Mouse (Mus musculus): ENCODE results near the gene Srl. TPM values are rescaled to one million over a fixed set of nuclear protein-coding genes. Genes with fewer than 3 reads are reported as not detected.
"Not testable (repeated sequence)": the region's sequence is repeated elsewhere in the genome, so short reads cannot be mapped to it uniquely, and the experiment has no call there.

The Srl gene
- total and polyA plus RNA-seq, 3 experiments, result 44.6 to 88.8 (median 71.3) TPM

GRCm38 (mm10) chr16:4584438-4584837, 42.8 kb upstream of the Srl start (continued):
- TF ChIP-seq CHD2 (IDR thresholded peaks at IDR 0.05; ENCODE audit: low read length), result no peak
- TF ChIP-seq MAFK (IDR thresholded peaks at IDR 0.05; ENCODE audit: insufficient replicate concordance, low read length), result no peak
- TF ChIP-seq RCOR1 (conservative IDR thresholded peaks at IDR 0.05; ENCODE audit: low read depth, low read length), result no peak

- Histone ChIP-seq H3K27me3 (replicated peaks) (no peaks in the 10 kb centered on the region), H3K4me1 (ENCODE audit: control insufficient read depth in 1 of 2, insufficient read depth in 2 of 2) (peaks cover 20 to 43% of the 10 kb centered on the region in 2 experiments), H3K36me3 (replicated peaks in 1 of 2; ENCODE audit: control insufficient read depth in 1 of 2, insufficient read depth in 1 of 2, low read length in 1 of 2) (no peaks in the 10 kb centered on the region), H3K9ac (ENCODE audit: insufficient read depth, low read depth) (peak overlapping the region; percentile 44), H3K79me2 (replicated peaks; ENCODE audit: control insufficient read depth, extremely low read depth, insufficient read depth, poor library complexity, severe bottlenecking) (no peaks in the 10 kb centered on the region), H3K27ac (ENCODE audit: insufficient read depth, low read depth) (no peak overlapping the region), H3K4me3 (replicated peaks in 1 of 3; ENCODE audit: low read depth in 2 of 3, low read length in 2 of 3, poor library complexity in 1 of 3) (no peak overlapping the region), H3K4me2 (ENCODE audit: insufficient read depth, low read depth, poor library complexity, severe bottlenecking) (peak overlapping the region; percentile 64), H3K9me3 (replicated peaks; ENCODE audit: low read length) (no peaks in the 10 kb centered on the region)
- dilution Hi-C loops (cut with MboI; ENCODE audit: extremely low pct_ligation_motif_present, extremely low pct_unique_long_range_greater_than_20kb, low sequenced_read_pairs) (no loop called here), in situ Hi-C loops (cut with MboI; ENCODE audit: low pct_ligation_motif_present, low pct_unique_long_range_greater_than_20kb, low sequenced_read_pairs) (no loop called here)
- peak; percentile 77 for DNase-seq (ENCODE audit: extremely low read depth)
- TF ChIP-seq BHLHE40 (IDR thresholded peaks at IDR 0.05; ENCODE audit: low read depth, low read length) (0 out of 2 replicates have a peak, but pooled peaks have one; percentile 26), MAZ (IDR thresholded peaks at IDR 0.05; ENCODE audit: low read depth, low read length) (no peak), MAX (IDR thresholded peaks at IDR 0.05; ENCODE audit: low read length) (no peak), IRF4 (IDR thresholded peaks at IDR 0.05; ENCODE audit: low read depth, low read length) (peak; percentile 94), EP300 (IDR thresholded peaks at IDR 0.05; ENCODE audit: low read length) (peak; percentile 92), MYC (IDR thresholded peaks at IDR 0.05; ENCODE audit: low read depth, low read length) (0 out of 2 replicates have a peak, but pooled peaks have one; percentile 56), JUND (conservative IDR thresholded peaks at IDR 0.05; ENCODE audit: low read depth, low read length) (peak; percentile 44; the same call in 1 of the 2 replicates), MEF2A (IDR thresholded peaks at IDR 0.05; ENCODE audit: borderline replicate concordance, low read depth, low read length) (peak; percentile 67; the same call in 1 of the 2 replicates)
Measured at GRCm38 (mm10) chr16:4583807-4584206, 42.2 kb upstream of the Srl start.

DNA sequence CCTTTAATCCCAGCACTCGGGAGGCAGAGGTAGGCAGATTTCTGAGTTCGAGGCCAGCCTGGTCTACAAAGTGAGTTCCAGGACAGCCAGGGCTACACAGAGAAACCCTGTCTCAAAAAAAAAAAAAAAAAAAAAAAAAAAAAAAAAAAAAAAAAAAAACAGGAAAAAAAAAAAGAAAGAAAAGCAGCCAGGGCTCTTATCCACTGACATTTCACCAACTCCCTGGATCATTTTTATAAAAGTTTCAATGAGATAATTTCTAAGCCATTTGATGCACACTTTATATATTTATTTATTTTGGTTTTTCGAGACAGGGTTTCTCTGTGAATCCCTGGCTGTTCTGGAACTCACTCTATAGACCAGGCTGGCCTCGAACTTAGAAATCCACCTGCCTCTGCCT, 39.6 kb upstream of the Srl start:
- H3K36me3 ChIP-seq (replicated peaks in 1 of 2; ENCODE audit: control insufficient read depth in 1 of 2, insufficient read depth in 1 of 2, low read length in 1 of 2); in situ Hi-C loops (cut with MboI; ENCODE audit: low pct_ligation_motif_present, low pct_unique_long_range_greater_than_20kb, low sequenced_read_pairs); H3K27ac ChIP-seq (ENCODE audit: insufficient read depth, low read depth); H3K79me2 ChIP-seq (replicated peaks; ENCODE audit: control insufficient read depth, extremely low read depth, insufficient read depth, poor library complexity, severe bottlenecking); H3K4me3 ChIP-seq (replicated peaks in 1 of 3; ENCODE audit: low read depth in 2 of 3, low read length in 2 of 3, poor library complexity in 1 of 3); DNase-seq (ENCODE audit: extremely low read depth); H3K9ac ChIP-seq (ENCODE audit: insufficient read depth, low read depth); H3K4me2 ChIP-seq (ENCODE audit: insufficient read depth, low read depth, poor library complexity, severe bottlenecking); dilution Hi-C loops (cut with MboI; ENCODE audit: extremely low pct_ligation_motif_present, extremely low pct_unique_long_range_greater_than_20kb, low sequenced_read_pairs); H3K27me3 ChIP-seq (replicated peaks); H3K9me3 ChIP-seq (replicated peaks; ENCODE audit: low read length): not testable (repeated sequence)
- H3K4me1 ChIP-seq (ENCODE audit: control insufficient read depth in 1 of 2, insufficient read depth in 2 of 2), result peaks cover 16 to 38% of the 10 kb centered on the region in 2 experiments
- peak; percentile 77 for TF ChIP-seq ZNF384 (IDR thresholded peaks at IDR 0.05; ENCODE audit: low read depth, low read length)
